Mouse (Mus musculus) thymus, adult 2 months (tissue): ENCODE measurements around the gene Sumo3. TPM values are rescaled to one million over a fixed set of nuclear protein-coding genes. Genes with fewer than 3 reads are reported as not detected.

Experiments used
- DNase-seq: peaks from one replicate; pipeline ENCODE4 v3.0.0; 2021
- H3K27ac ChIP-seq: fragments of 200-500 bp; 2 replicates; pipeline ENCODE4 v1.5.1; 2012; ENCODE audit warnings: low read length, control low read depth; ENCODE audit not compliant: control insufficient read depth, insufficient read depth
- H3K27me3 ChIP-seq: fragments of 200-500 bp; 2 replicates; pipeline ENCODE4 v1.6.1; 2012; ENCODE audit warnings: mild to moderate bottlenecking, low read length, moderate library complexity, mixed read lengths; ENCODE audit not compliant: control insufficient read depth, insufficient read depth
- H3K36me3 ChIP-seq: fragments of 200-500 bp; 2 replicates; pipeline ENCODE4 v1.6.1; 2012; ENCODE audit warnings: mild to moderate bottlenecking, low read length, moderate library complexity; ENCODE audit not compliant: control insufficient read depth, insufficient read depth
- H3K4me1 ChIP-seq: fragments of 200-500 bp; replicated peaks from 2 replicates; pipeline ENCODE4 v1.6.1; 2012; ENCODE audit warnings: low read length; ENCODE audit not compliant: control insufficient read depth, insufficient read depth
- H3K4me3 ChIP-seq: fragments of 200-500 bp; 2 replicates; pipeline ENCODE4 v1.5.1; 2012; ENCODE audit warnings: mild to moderate bottlenecking, low read length, control low read depth, moderate library complexity; ENCODE audit not compliant: control insufficient read depth, insufficient read depth
- CTCF ChIP-seq: fragments of 200-500 bp; IDR thresholded peaks from 2 replicates; pipeline ENCODE4 v1.5.1; 2012; ENCODE audit warnings: mild to moderate bottlenecking, control low read depth, low read length, moderate library complexity, borderline replicate concordance; ENCODE audit not compliant: control insufficient read depth, poor library complexity, insufficient read depth; ENCODE audit errors: extremely low read depth
- POLR2A ChIP-seq: fragments of 200-500 bp; IDR thresholded peaks from 2 replicates; pipeline ENCODE4 v1.6.1; 2012; ENCODE audit warnings: mild to moderate bottlenecking, low read length, control low read depth, moderate library complexity; ENCODE audit not compliant: control insufficient read depth, poor library complexity, insufficient read depth; ENCODE audit errors: extremely low read depth
- WGBS: fragments of 180-500 bp; shearing (Covaris S2); methylation state at CpG from one replicate; pipeline ENCODE4 v1.1.7; 2018; 5-methylcytosine and 5-hydroxymethylcytosine counted together
- polyA plus RNA-seq: library from polyadenylated mRNA; depleted of rRNA; stranded (reverse); fragments of >200 nt; gene quantifications from 2 replicates; pipeline ENCODE4 v1.2.3, GENCODE M21; 2012; rRNA removed

Sumo3 gene
- 236 and 248 TPM in 2 replicates for polyA plus RNA-seq

DNA sequence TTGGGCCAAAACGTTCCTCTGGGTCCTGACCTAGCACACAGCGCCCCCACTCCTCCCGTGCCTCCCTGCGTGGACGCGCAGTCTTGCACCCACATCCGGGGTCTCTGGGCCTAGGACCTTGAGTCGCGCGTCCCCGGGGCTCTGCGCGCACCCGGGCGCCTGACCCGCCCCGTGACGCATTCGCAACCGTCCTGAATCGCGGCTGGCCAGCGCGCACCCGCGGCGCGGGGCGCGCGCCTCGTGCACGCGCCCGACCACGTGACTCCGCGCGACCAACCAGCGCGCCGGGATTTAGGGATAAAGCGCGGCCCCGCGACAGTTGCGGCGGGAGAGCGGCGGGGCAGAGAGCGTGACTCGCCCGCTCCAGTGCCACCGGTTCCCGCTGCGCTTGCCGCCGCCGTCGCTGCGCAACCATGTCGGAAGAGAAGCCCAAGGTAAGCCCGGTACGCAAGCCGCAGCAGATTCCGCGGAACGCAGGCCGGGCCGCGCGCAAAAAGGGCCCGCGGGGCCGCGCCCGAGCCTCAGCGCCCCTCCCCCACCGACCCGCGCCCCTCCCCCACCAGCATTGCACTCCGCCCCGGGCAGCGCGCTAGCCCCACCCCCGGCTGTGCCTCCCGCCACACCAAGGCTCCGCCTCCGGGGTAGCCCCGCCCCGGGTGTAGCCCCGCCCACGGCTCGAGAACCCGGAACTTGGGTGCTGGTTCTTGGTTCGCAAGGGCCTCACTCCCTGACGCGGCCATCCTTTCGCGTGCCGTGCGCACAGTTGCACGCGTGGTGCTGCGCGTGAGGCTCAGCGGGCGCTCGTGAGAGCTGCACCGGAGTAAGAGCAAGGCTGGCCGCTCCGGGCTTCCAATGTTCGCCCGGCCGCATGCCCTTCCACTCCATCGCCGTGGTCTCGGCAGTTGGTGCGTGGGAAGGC is at the start of gene Sumo3, which contains the start of gene Gm49325:
Gene Sumo3 (plus strand): TSS at position 190 of the 919 bp plus-strand sequence.
Gene Gm49325 (plus strand): TSS at position 290 of the 919 bp plus-strand sequence.
- H3K4me3 ChIP-seq: peak within 1 kb of the TSS; percentile 86
- H3K27ac ChIP-seq: peak within 1 kb of the TSS; percentile 81
- WGBS: under 1% methylated on average over 116 of the region's 119 CpGs
- H3K36me3 ChIP-seq: no peaks in the 10 kb centered on the region; the same call in 1 of the 2 replicates
- H3K4me1 ChIP-seq: peaks cover 15% of the 10 kb centered on the region
- DNase-seq: peak; percentile 100
- no peaks in the 10 kb centered on the region for H3K27me3 ChIP-seq
- TF ChIP-seq POLR2A (peak; percentile 85), CTCF (peak; percentile 77; the same call in 1 of the 2 replicates)

- no peaks in the 10 kb centered on the region for H3K27me3 ChIP-seq
- peaks cover 60% of the 10 kb centered on the region for H3K36me3 ChIP-seq
- WGBS: 46% methylated on average over 7 of the region's 7 CpGs
- TF ChIP-seq CTCF (no peak), POLR2A (no peak)
- no peak overlapping the region for H3K27ac ChIP-seq
- no peak overlapping the region for H3K4me3 ChIP-seq
- H3K4me1 ChIP-seq: peaks cover 15% of the 10 kb centered on the region
- no peak for DNase-seq
These were observed 49.3 kb upstream of the Sumo3 start for GRCm38 (mm10) chr10:77556631-77557030.

- Histone ChIP-seq H3K27ac (no peak overlapping the region), H3K27me3 (no peaks in the 10 kb centered on the region), H3K36me3 (peaks cover 62% of the 10 kb centered on the region), H3K4me3 (no peak overlapping the region), H3K4me1 (peaks cover 15% of the 10 kb centered on the region)
- WGBS: 88% methylated on average over 4 of the region's 4 CpGs
- peak; percentile 27 for DNase-seq
- TF ChIP-seq POLR2A (no peak), CTCF (no peak)
These were observed 48.3 kb upstream of the Sumo3 start for GRCm38 (mm10) chr10:77557641-77558040.

DNA sequence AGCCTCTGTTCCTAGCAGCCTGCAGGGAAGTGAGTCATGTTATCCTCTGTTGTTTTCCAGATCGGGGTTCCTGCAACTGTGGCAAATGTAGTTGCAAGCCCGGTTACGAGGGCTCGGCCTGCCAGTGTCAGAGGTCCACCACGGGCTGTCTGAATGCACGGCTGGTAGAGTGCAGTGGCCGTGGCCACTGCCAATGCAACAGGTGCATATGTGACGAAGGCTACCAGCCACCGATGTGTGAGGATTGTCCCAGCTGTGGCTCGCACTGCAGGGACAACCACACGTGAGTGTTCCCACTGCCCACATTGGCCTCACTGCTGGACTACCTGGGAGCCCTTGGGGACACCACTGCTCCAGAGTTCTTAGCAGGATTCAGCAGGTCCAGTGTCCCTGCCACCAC is 45.8 kb upstream of the Sumo3 start:
- Histone ChIP-seq H3K27ac (no peak overlapping the region), H3K36me3 (peaks cover 83% of the 10 kb centered on the region), H3K27me3 (no peaks in the 10 kb centered on the region), H3K4me1 (peaks cover 15% of the 10 kb centered on the region), H3K4me3 (no peak overlapping the region)
- 93% methylated on average over 11 of the region's 11 CpGs for WGBS
- DNase-seq: no peak
- TF ChIP-seq CTCF (no peak), POLR2A (no peak)

DNA sequence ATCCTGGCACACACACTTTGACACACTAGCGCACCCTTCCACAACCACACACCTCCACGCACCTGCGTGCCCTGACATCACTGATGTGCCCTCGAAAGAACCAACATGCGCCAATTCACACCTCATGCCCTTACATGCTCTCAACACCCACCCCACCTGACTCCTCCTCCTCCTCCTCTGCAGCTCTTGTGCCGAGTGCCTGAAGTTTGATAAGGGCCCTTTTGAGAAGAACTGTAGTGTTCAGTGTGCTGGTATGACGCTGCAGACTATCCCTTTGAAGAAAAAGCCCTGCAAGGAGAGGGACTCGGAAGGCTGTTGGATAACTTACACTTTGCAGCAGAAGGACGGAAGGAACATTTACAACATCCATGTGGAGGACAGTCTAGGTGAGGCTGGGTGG is 45.1 kb upstream of the Sumo3 start:
- Histone ChIP-seq H3K27me3 (no peaks in the 10 kb centered on the region), H3K4me3 (no peak overlapping the region), H3K27ac (no peak overlapping the region), H3K4me1 (peaks cover 15% of the 10 kb centered on the region), H3K36me3 (peaks cover 87% of the 10 kb centered on the region)
- WGBS: 99% methylated on average over 9 of the region's 9 CpGs
- no peak for DNase-seq
- TF ChIP-seq CTCF (no peak), POLR2A (no peak)

DNA sequence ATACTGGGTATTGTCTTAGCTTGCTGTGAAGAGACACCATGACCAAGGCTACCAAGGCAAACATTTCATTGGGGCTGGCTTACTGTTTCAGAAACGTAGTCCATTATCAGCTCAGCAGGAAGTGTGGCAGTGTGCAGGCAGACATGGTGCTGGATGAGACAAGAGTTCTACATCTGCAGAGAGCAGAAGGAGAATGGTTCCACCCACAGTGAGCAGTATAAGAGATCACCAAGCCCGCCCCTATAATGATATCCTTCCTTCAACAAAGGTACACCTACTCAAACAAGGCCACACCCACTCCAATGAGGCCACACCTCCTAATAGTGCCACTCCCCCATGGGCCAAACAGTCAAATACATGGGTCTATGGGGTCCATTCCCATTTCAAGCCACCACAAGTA is 44.4 kb upstream of the Sumo3 start:
- Histone ChIP-seq H3K27me3 (no peaks in the 10 kb centered on the region), H3K4me3 (no peak overlapping the region), H3K27ac (no peak overlapping the region), H3K4me1 (peaks cover 8% of the 10 kb centered on the region), H3K36me3 (peaks cover 86% of the 10 kb centered on the region)
- TF ChIP-seq CTCF (no peak), POLR2A (no peak)
- DNase-seq: no peak
- WGBS: 94% methylated on average over 2 of the region's 2 CpGs

DNA sequence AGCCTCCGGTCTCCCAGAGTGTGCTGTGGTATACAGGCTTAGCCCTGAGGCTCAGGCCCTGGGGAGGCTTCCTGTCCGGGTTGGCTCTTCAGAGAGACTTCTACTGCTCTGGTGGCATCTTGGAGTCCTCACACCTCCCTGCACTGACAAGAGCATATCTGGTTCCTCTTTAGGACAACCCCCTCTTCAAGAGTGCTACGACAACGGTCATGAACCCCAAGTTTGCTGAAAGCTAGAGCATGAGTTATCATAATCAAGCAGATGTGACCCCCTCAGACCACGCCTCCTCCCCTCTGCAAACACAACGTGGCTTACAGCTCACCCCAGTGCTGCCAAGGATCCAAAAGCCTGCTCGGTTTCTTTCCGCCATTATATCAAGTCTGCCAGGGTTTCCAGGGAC is 40.9 kb upstream of the Sumo3 start:
- WGBS: 88% methylated on average over 8 of the region's 8 CpGs

More for the DNA sequence above, 40.9 kb upstream of the Sumo3 start:
- H3K4me1 ChIP-seq: no peaks in the 10 kb centered on the region
- TF ChIP-seq POLR2A (no peak), CTCF (no peak)
- H3K27me3 ChIP-seq: no peaks in the 10 kb centered on the region
- H3K27ac ChIP-seq: no peak overlapping the region
- DNase-seq: no peak
- H3K36me3 ChIP-seq: peaks cover 61% of the 10 kb centered on the region
- H3K4me3 ChIP-seq: no peak overlapping the region
